Mouse (Mus musculus): ENCODE data around the gene Mmaa.

Mmaa gene

GRCm38 (mm10) chr8:79286424-79286823 lies 8.3 kb downstream of the Mmaa start:
- DNase-seq: no peak

- DNase-seq: no peak
Observed at GRCm38 (mm10) chr8:79284626-79285025, 10.1 kb downstream of the Mmaa start.

DNA sequence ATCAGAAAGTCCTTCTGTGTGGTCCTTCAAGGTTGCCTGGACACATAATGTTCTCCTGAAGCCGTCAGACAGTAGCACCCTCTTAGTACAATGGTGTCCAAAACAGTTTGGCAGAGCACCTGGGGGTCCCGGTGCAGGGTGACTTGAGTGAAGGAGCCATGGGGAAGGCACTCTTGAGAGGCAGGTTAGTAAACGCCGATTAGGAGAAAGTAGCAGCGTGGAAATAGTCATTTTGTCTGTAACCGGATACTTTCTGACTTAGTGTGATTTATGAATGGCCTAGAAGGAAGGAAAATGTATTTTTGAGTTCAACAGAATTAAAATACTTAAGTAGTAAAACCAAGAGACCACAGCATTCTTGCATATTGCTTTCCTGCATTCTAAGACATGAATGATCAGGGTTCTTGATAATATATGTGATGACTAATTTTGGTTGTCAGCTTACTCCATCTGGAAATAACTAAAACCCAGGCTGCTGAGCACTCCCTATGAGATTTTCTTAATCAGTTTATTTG lies 13.3 kb downstream of the Mmaa start:
- no peak for DNase-seq

- DNase-seq: no peak
Observed at GRCm38 (mm10) chr8:79277264-79277870, 17.4 kb downstream of the Mmaa start.

DNA sequence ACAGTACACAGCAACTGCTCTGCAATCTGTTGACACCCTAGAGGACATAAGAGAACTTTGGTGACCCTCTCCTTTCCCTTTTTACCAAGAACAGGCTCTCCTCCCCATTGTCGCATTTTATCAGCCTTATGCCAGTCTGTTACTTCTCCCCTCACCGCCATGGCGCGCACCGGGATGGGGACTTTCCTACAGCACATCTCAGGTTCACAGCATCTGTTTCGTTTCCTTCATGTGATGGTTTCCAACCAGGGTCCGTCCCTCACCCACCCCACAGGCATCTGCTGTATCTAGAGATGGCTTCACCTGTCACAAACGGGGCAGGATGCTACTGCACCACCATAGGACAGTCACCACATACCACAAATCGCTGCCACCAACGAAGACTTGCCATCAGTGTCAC lies 19.8 kb downstream of the Mmaa start:
- no peak for DNase-seq

DNA sequence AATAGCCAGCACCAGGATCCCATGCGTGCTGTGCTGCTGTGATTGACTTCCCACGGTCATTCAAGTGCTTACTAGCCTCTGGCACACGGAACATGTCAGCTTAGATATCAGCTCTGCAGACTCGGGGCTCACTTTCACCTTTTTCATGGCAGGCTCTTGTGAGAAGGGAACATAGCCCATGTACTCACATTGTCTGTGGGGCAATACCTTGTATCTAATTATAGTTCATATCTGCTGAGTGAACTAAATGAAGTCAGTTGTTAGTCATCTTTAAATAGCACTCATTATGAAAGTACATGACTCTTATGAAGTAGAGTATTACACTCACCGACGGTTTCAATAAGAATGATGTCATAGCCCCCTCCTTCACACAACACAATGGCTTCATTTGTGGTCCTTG lies 21.0 kb downstream of the Mmaa start:
- DNase-seq: no peak

- DNase-seq: no peak
Observed at GRCm38 (mm10) chr8:79272676-79273075, 22.1 kb downstream of the Mmaa start.

DNA sequence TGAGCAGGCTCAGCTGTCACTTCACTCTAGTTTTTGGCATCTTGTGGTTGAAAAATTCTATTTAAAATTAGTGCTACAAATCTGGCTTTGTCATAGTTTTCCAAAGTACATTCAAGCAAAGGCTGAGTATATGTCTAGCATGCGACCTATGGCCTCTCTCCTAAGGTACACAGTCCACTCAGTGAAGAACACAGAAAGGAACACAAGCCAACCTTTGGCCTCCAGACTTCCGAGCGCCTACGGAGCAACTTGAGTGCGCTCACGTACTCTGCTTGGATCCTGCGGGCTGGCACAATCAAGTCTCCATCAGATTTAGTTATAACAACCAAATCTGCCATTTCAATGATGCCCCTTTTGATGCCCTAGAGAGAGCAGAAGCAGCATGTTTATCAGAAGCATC lies 25.8 kb downstream of the Mmaa start:
- no peak for DNase-seq

DNA sequence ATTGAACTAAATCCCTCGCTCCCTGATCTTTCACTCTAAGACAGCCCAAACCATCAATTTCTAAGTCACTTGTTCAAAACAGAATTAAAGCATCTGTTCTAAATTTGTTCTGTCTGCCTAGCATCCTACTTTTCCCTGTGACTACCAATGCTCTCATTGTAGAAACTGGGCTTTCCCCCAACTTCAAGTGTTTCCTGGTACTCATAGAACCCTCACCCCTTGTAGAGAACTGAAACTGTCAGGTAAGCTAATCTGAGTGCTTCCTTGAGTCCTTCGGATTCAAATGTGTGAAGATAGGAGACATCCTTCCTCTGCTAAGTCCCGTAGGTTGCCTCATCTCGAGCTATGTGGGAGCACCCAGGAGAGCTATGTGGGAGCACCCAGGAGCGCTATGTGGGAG lies 32.8 kb downstream of the Mmaa start:
- peak; percentile 18 for DNase-seq

- no peak for DNase-seq
Observed at GRCm38 (mm10) chr8:79256076-79256705, 38.5 kb downstream of the Mmaa start.

DNA sequence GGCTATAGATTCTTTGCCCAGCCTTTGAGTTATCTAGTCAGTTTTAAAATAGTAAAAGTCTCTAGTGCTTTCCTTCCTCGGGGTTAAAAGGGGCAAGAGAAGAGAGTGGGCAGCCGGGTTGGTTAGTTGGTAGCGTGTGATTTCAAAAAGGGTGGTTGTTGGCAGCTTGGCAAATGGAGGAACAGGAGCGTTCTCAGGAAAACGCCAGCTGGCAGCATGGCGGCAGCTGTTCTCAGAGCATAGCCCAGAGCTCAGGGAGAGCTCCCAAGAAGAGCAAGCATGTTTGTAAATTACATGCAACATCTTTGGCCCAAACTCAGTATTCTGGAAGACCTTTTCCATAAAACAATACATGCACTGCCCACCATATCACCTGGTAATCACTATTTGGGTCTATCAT lies 41.0 kb downstream of the Mmaa start:
- DNase-seq: no peak

GRCm38 (mm10) chr8:79248470-79248869 lies 46.3 kb downstream of the Mmaa start, which contains the start of gene 1700011L22Rik:
Gene 1700011L22Rik (minus strand): TSS chr8:79248570.
- DNase-seq: no peak

- no peak for DNase-seq
Observed at GRCm38 (mm10) chr8:79243422-79243821, 51.3 kb downstream of the Mmaa start.

GRCm38 (mm10) chr8:79239996-79240395 lies 54.7 kb downstream of the Mmaa start:
- DNase-seq: no peak

GRCm38 (mm10) chr8:79239320-79239719 lies 55.4 kb downstream of the Mmaa start:
- no peak for DNase-seq

- no peak for DNase-seq
Observed at GRCm38 (mm10) chr8:79229266-79229888, 65.4 kb downstream of the Mmaa start.

DNA sequence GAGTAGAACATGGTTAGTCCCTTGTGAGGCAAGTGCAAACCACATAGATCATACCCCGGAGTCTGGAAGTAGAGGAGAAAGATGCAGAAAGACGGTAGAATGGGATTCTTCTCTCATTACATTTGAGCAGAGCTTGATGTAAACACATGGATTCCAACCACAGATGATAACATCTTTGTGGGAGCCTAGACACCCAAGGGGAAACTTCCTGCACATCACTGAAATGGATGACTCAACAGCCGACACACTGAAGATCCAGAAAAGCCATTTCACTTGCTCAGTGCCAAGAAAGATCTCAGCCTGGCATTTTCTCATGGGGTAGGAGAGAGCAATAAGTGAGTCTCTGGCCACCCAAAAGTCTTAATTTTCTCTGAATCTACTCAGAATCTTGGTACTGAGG lies 66.8 kb downstream of the Mmaa start:
- DNase-seq: no peak

GRCm38 (mm10) chr8:79227194-79227593 lies 67.5 kb downstream of the Mmaa start:
- no peak for DNase-seq

- DNase-seq: no peak
Observed at GRCm38 (mm10) chr8:79226046-79226445, 68.7 kb downstream of the Mmaa start.

GRCm38 (mm10) chr8:79225586-79225985 lies 69.2 kb downstream of the Mmaa start:
- peak; percentile 36 for DNase-seq

- DNase-seq: no peak
Observed at GRCm38 (mm10) chr8:79224363-79224762, 70.4 kb downstream of the Mmaa start.

DNA sequence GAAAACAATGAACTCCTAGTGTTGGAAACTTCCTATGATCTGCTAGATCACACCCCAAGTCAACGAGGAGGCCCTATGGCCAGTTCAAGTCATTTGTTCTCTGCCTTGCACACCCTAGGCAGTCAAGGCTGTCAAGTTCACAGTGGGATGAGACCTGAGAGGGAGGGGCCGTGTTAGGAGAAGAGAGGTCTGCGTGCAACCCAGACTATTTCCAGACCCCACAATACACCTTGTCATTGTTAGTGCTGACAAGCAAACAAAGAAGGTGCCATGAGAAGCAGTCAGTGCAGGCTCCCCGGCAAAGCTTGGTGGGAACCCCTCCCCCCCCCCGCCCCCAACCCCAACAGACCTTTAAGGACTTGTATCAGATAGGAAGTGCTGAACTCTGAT lies 72.0 kb downstream of the Mmaa start:
- DNase-seq: no peak

- no peak for DNase-seq
Observed at GRCm38 (mm10) chr8:79222106-79222751, 72.5 kb downstream of the Mmaa start.

Data from lung, postnatal 36 days (tissue).